Mouse (Mus musculus): ENCODE measurements at regions not wholly inside any gene's neighbourhood (a gene's known extent, or its start where the extent isn't known, plus 50 kb on each side); places are given as distances from the start of the nearest gene placed in this dataset.

DNA sequence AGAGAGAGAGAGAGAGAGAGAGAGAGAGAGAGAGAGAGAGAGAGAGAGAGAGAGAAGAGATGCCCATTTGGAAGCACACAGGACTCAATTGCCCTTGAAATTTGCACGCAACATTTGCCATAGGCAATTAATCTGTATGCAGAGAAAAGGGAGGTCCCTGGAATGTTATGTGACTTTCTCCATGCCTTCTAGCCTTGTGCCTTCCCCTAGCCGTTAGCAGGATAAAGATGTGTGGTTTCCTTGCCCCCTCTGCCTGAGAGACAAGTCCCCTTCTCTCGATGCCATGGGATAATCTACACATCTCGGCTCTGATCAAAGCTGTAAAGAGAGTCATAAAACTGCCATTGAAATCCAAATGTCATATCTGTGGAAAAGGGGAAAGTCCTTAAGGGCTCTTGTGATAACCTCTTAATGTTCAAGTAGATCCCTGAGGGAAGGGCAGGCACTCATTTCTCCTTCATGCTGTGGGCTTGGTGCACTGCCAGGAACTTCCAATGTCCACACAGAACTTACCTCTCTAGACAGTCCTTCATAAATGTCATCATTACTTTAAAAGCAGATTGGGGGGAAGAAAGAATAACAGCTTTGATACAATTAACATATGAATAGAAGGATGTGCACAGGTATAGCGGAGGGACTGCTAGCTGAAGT, 106.9 kb upstream of the Gm10295 start:
- TF ChIP-seq POLR2A (IDR thresholded peaks at IDR 0.05; ENCODE audit: insufficient read length, low read depth) (no peak), TCF3 (IDR thresholded peaks at IDR 0.05; ENCODE audit: insufficient read length, low read depth) (no peak), MYOD1 (IDR thresholded peaks at IDR 0.05; ENCODE audit: control insufficient read depth in 1 of 3, insufficient read length in 2 of 3, low read depth in 2 of 3) (no peak), E2F4 (IDR thresholded peaks at IDR 0.05; ENCODE audit: insufficient read depth) (no peak), SRF (IDR thresholded peaks at IDR 0.05; ENCODE audit: control insufficient read depth, insufficient read length, low read depth) (no peak), TCF12 (IDR thresholded peaks at IDR 0.05; ENCODE audit: insufficient read depth, poor library complexity, severe bottlenecking) (no peak), USF1 (IDR thresholded peaks at IDR 0.05; ENCODE audit: low read depth) (no peak), CEBPB (IDR thresholded peaks at IDR 0.05; ENCODE audit: insufficient read depth, poor library complexity, severe bottlenecking) (no peak), POLR2AphosphoS2 (IDR thresholded peaks at IDR 0.05; ENCODE audit: insufficient read length, low read depth) (no peak)

All from myocyte (in vitro differentiated cells).